Mouse (Mus musculus) right cerebral cortex, postnatal 25 days (tissue): Measurements from ENCODE around the gene Gm42878.
"Not testable (repeated sequence)": the region's sequence is repeated elsewhere in the genome, so short reads cannot be mapped to it uniquely, and the experiment has no call there.

ENCODE experiments used
- DNase-seq: peaks from one replicate; pipeline ENCODE4 v3.0.0; 2022

Gene Gm42878

DNA sequence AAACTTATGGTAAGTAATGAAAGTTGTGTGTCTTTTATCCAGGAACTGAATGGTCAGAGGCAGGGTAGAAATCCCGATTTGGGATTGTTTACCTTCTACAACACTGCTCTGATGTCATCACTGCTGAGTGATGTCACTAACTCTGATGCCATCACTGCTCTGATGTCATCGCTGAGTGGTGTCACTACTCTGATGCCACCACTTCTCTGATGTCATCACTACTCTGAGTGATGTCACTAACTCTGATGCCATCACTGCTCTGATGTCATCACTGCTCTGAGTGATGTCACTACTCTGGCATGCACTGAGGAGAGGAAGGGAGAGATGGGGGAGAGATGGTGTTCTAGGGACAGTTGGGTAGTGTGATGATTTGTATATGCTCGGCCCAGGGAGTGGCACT lies 17.2 kb upstream of the Gm42878 start:
- DNase-seq, result no peak

DNA sequence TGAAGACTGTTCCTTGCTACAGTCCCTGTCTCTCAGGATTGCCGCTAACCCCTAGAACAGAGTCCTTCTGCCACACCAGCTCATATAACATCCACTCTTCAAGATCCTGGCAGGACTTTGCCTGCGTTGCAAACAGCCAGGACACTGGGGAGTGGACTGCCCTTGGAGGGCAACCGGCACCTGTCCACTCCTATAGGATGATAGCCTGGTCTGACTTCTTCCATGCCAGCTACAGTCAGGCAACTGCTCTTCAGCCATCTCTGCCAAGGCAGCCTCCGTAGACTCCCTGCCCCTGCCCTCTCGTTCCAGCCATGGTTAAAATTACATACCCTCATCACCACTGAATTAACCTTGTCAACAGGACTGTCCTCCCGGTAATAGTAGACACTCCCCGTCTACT lies 3.9 kb upstream of the Gm42878 start:
- no peak for DNase-seq

DNA sequence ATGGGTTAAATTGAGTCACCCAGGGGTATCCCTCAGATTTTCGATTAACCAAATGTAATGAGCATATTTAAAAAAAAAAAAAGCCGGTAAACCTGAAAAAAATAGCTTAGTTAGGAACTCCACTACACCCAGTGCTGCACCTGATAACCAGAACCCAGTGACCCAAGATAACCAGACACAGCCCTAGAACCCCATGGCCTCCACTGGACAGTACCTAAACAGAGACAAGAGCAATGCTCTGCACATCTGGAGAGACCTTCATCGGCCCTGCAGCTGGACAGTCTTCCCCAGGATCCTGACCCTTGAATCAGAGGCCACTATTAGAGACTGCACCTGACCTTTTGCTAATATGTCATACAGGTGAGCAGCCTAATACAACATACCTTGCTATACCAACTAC lies 1.8 kb upstream of the Gm42878 start:
- no peak for DNase-seq

DNA sequence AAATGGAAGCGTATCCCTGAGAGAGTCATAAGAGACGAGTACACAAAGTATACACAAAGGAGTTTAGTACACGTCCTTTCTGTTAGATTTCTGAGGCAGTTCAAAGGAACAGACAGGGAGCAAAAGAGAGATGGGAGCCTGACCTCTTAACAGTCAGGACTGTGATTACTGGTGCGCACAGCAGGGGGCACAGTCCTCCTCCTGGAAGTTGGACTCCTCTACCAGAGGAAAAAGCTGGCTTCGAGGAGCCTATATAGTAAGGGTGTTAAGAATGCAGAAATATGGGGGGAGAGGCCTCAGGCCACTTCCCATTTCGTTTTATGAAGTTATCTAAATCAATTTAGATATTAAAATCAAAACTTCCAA lies 1.2 kb upstream of the Gm42878 start:
- DNase-seq, result peak; percentile 25

DNA sequence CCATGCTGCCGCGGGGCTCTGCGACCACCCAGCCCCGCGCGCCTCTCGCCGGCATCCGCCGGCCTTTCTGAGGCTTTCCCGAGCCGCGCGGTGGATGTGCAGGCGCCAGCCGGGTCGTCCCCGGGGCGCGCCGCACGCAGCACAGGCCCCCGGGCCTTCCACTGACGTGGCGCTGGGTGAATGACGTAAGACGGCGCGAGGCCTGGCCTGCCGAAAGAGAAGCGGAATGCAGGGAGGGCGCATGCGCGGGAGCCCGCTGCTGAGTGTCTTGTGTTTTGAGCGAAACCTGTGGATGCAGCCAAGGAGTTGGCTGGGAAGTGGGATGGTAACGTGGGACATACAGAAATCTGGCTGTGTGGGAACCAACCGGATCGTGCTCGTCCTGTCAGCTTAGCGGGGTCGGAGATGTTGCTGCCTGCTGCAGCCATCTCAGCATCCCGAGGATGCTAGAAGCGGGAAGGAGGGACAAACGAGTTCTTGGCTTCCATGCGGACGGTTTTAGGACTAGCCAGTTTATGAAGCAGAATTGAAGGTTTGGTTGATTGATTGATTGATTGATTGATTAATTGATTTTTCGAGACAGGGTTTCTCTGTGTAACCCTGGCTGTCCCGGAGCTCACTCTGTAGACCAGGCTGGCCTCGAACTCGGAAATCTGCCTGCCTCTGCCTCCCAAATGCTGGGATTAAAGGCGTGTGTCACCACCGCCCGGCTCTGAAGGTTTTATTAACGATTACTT lies 679 bp upstream of the Gm42878 start, which contains the start of gene Mapkapk5:
Mapkapk5 (minus strand) TSS at position 113 of the 737 bp plus-strand sequence.
- DNase-seq, result peak; percentile 95

DNA sequence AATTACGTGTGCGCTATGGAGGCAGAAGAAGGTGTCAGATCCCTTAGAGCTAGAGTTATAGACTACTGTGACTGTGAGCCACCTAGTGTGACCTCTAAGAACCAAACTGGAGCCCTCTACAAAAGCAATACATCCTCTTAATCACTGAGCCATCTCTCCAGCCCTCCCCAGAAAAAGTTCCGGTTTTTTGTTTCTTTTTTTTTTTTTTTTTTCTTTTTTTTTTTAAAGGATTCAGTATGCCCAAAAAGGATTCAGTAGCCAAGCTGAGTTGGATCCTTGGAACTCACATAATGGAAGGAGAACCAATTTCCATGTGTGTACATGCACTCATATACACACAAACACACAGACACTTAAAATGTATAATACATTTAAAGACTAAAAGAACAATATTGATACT lies 1.9 kb downstream of the Gm42878 start:
- no peak for DNase-seq

DNA sequence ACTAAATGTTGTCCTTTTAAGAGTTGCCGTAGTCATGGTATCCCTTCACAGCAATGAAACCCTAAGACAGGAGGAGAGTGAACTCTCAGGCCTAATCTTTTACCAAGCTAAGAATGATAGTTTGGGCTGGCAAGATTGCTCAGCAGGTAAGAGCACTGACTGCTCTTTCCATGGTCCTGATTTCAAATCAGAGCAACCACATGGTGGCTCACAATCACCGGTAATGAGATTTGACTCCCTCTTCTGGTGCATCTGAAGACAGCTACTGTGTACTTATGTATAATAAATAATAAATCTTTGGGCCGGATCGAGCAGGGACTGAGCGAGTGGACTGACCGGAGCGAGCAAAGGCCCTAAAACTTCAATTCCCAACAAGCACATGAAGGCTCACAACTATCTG lies 4.0 kb downstream of the Gm42878 start:
- DNase-seq, result no peak

DNA sequence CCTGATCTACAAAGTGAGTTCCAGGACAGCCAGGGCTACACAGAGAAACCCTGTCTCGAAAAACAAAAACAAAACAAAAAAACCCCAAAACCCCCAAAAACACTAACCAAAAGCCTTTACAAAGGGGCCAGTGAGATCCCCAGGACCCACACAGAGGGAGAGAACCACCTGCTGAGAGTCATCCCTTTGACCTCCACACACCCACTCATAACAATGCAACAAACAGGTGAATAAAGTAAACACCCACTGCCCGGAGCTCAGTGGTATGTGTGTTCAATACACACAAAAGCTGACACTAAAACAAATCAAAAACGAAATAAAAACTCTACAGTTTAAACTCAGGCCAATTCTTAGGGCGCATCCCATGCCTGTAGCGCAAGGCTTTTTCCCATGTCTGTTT lies 5.2 kb downstream of the Gm42878 start:
- DNase-seq, result no peak

DNA sequence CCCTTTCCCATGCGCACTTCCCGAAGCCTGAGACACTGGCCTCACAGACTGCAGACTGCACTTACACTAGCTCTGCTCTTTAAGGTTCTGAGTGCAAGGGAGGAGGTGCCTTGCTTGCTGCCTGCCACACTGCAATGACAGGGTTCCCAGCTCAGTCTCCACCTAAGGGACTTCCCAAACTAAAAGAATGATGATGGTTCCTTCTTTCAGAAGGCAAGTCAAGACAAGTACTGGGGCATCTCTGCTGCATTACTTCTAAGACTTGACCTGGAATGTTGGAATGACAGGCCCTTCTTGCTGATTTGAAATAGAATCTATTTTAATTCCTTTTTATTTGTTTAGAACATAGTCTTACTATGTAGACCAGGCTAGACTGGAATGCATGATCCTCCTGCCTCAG lies 7.7 kb downstream of the Gm42878 start:
- DNase-seq, result no peak

DNA sequence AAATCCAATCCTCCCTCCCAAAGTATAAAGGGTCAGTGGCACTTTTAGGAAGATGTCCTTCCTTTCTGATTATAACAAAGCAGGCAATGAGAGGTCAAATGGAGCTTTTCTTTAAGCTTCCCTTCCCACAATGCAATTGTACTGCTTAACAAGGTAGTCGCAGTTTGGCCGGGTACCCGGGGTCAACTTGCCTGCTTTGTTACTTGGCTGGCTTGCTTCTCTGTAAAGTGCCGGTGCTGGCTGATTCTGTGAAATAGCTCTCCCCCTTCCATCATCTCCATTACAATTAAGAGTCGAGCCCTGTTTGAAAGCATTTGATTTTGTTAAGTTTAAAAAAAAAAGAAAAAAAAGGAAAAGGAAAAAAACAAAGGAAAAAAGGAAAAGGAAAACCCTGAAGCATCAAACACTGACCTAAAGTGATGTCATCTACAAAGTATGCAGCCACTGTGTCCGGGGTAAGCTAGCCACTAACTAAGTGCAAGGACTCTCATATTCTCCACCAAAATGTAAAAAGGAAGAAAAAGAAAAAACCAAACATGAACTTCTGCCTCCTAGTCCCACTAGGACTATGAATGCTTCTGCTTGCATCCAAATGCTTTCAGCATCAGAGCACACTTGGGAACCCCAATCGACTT lies 8.2 kb downstream of the Gm42878 start:
- no peak for DNase-seq

DNA sequence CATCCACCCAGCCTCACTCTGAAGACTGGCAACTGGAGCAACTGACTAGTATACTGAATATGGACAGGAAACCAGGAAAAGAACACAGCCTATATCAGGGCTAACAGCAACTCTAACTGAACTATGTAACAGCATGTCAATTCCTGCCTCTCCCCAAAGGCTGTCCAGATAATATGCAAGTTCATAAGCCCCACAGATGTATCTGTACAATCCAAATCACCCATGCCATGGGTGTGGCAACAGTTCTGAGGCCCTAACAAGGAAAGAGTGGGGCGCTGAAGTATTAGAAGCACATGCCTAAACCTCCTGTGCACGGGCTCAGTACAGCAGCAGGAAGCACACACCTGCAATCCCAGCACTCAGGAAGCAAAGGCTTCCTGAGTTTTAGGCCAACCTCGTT lies 10.2 kb downstream of the Gm42878 start:
- DNase-seq, result no peak

DNA sequence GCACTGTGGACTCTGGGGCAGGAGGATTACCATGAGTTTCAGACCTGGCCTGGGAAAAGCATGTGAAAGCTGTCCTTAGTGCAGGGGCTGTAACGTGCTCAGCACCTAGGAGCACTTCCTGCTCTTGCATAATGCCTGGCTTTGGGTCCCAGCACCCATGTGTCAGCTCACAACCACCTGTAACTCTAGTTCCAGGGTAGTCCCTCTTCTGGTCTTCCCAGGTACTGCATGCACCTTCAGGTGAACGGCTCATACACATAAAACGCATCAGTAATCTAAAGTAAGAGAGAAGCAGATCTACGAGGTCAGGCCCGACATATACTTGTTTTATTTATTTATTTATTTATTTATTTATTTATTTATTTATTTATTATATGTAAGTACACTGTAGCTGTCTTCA lies 10.8 kb downstream of the Gm42878 start:
- no peak for DNase-seq

DNA sequence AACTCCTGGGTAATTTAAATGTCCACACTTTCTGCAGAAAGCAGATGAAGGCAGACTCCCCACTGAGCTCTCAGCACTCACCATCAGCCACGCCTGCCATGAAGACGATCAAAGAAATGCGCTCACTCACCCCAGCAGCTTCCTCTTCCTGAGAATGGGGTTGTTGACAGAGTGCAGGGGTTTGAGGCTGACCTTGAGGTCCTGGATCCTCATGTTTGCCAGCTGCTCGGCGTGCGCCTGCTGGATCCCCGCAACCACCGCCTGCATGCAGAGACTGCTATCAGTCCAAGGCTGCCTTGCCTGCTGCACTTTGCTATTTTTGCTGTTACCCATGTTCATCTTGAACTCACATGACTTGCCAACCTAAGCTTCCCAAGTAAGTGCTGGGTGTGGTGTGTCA lies 18.3 kb downstream of the Gm42878 start:
- no peak for DNase-seq

DNA sequence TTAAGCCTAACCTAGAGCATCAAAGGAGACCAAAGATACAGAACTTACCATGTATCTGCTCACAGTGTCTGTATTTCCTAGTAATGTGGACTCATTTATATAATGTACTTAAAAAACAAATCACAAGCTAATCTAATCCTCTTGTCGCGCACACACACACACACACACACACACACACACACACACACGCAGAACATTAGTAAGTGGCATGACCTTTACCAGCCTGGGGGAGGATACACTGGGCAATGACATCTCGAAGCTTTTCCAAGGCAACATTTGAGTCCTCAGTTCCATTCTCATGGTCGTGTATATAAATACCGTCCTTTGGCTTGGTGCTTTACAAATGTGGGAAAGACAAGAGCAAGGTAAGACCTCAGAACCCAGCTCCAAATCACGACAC lies 18.8 kb downstream of the Gm42878 start:
- no peak for DNase-seq

DNA sequence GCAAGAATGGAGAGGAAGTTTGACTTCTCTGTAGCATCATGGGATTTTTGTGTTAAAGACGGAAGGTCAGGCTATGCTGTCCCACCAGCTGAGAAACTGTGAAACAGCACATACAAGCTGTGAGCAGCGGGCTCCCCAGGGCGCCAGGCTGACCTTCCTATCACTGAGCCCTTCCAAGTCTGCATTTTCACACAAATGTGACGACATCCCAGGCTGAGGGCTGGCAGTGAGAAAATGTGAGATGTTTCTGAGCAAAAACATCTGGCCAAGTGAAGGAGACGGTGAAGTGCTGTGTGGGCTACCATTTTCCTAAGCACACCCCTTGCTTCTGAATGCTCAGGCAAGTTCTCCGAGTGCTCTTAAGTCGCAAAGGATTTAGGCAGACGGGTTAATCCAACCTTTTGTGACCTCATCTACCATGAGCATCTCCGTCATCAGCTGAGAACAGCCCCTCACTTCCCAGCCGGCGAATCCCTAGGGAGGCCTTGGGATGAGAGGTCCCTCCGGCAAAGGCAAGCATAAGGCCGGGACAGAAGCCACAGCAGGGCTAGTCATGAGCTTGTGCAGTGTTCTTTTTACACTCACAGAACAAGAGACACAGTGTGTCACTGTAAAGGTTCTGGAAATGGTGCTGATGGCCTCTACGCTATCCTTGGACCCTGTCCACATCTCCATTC lies 19.4 kb downstream of the Gm42878 start:
- no peak for DNase-seq

DNA sequence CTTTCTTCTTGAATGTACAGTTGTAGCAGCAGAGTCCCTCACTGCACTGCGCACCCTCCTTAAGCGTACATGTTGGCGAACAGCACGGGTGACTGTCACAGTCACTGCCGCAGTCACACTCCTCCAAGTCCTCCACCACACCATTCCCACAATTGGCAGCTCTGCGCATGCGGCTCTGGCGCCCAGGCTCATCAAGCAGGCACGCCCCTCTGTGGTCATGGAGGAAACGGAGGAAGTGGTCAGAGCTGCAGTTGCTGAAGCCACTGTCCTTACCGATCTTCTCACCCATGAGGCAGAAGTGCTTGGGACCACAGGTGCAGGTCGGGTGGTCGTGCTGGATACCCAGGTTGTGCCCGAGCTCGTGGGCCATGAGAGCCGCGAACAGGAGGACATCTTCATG lies 25.5 kb downstream of the Gm42878 start:
- DNase-seq, result not testable (repeated sequence)

DNA sequence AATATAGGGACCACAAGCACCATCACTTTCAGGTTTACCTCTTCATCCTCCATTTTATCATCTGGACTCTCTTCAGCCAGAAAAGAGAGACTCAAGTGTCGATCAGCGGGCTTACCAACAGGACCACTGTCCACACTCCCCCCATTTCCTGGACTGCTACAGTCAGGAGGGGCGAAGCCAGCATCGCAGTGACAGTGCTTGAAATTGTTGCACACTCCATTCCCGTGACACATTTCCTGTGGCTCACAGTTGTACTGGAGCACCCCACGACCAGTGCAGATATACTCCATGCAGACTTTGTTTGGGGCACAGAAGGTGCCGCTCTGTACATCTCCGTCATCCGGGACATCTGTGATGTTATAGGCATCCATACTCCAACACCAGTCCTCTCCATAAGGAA lies 26.3 kb downstream of the Gm42878 start:
- no peak for DNase-seq

DNA sequence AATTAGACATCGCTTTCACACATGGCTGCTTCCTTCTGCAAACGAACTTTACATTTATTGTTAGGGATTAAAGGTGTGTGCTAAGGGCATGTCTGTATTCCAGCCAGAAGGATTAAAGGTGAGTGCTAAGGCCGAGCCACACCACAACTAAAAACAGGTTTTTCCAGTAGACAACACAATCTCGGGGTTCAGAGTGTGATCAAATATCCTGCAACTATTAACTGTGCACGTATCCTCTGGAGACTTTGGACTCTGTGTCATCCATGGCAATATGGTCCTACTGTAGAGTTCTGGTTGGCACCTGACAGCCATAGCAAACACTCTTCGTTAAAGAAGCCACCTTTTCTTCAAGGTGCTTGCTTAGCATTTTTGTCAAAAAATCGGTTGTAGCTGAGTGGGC lies 35.3 kb downstream of the Gm42878 start:
- DNase-seq, result no peak

DNA sequence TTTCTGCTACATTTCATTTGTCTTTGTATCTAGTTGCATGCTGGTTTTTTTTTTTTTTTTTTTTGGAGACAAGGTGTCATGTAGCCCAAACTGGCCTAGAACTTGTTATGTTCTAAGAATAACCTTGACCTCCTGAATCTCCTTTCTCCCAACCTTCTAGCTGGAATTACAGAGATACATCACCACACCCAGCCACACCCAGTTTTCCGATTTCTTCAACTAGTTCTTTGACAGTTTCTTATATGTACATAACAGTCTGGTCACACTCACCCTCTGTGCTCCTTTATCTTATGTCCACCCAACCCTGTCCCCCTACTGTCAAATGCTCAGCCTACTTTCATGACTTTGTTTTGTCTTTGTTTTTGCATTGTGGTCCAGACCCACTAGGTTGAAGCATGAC lies 38.4 kb downstream of the Gm42878 start:
- DNase-seq, result no peak

DNA sequence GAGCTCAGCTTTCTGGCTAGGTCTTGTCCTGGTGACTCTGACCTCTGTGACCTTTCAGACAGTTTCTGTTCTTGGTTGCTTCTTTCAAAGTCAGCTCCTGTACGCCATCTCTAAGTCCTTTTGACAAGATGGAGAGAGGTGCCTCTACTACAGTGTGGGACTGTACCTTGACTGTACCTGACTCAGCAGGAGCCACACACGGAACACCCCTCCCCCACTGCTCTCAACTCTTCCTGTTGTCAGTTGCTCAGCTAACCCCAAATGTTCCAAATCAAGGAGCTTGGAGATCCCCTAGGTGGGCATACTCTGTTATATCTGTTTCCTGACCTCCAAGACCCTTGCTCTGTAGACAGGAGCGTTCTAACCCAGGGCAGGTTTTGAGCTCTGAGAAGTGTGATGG lies 42.1 kb downstream of the Gm42878 start, which contains the start of gene Adam1b:
Adam1b (minus strand) TSS at position 205 of the 400 bp plus-strand sequence.
- DNase-seq, result no peak

DNA sequence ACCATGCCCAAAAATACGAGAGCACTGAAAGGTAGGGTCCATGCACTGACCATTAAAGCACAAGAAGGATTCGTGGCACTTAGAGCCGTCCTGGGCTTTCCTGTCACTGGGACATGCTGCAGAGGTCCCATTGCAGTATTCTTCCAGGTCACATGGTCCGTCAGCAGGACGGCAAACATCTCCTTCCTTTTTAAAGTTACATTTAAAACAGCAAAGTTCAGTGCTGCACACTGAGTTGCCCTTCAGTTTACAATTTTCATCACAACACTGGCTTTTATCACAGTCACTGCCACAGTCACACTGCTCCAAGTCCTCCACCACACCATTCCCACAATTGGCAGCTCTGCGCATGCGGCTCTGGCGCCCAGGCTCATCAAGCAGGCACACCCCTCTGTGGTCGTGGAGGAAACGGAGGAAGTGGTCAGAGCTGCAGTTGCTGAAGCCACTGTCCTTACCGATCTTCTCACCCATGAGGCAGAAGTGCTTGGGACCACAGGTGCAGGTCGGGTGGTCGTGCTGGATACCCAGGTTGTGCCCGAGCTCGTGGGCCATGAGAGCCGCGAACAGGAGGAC lies 43.8 kb downstream of the Gm42878 start:
- not testable (repeated sequence) for DNase-seq

DNA sequence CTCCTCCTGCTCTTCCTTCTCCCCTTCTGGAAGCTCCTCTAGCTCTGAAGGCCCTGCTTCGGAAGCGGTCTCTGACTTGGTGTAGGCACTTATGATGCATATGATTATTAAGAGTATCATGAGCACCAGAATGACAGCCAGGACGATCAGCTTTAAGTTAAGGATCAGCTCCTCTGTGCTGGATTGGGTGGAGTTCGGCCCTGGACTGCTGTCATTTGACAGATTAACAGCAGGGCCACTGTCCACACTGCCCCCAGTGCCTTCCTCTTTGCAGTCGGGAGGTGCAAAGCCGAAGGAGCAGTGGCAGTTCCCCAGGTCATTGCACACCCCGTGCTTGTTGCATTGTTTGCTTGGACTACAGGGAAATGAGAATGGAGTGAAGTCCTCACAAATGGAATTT lies 44.6 kb downstream of the Gm42878 start:
- DNase-seq, result no peak

DNA sequence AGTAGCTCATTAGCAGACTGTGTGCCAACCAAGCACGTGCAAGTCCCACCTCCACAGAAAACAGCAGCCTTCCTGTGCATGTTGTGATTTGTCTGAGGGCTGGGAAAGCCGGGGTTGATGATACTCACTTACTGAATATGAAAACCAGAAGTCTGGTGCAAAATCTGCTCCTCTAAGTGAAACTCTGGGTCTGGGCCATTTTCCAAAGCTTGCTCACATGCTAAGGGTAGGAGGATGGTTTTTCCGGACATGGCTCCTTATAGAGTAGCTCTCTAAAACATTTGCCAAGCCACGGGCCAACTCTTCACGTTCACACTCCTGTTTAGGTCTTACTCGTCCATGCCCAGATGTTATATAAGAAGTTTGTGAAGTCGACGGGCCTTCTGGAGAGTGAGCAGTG lies 52.0 kb downstream of the Gm42878 start:
- DNase-seq, result peak; percentile 74

DNA sequence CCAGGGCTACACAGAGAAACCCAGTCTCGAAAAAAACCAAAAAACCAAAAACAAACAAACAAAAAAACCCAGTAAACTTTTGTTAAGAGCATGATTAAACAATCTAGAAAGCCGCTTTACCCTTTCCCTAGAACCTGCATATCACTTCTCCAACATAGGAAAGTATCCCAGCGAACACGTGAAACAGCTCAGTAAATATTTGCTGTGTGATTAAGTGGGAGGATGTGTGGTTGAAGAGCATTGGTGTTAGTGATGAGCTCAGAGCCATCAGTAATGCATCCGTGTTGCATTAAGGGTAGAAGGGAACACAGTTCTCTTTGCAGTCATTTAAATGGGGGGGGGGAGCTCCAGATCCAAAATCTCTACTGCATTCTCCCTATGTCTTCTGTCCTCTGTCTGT lies 60.5 kb downstream of the Gm42878 start:
- DNase-seq, result no peak
